Mouse (Mus musculus): ENCODE measurements around the gene Cdc6. TPM values are rescaled to one million over a fixed set of nuclear protein-coding genes. Genes with fewer than 3 reads are reported as not detected.

Gene Cdc6
- polyA plus RNA-seq, 1 experiment from 2014 or later, result 38.3 TPM

- peaks cover 94% of the 10 kb centered on the region for H3K4me1 ChIP-seq (replicated peaks; ENCODE audit: control insufficient read depth, insufficient read depth, low read length)
- H3K27me3 ChIP-seq (ENCODE audit: control insufficient read depth, insufficient read depth, low read depth, low read length), result no peaks in the 10 kb centered on the region
- H3K9me3 ChIP-seq (ENCODE audit: control insufficient read depth, low read length), result no peaks in the 10 kb centered on the region
- H3K9ac ChIP-seq (ENCODE audit: low read length), result no peak overlapping the region
- no peak overlapping the region for H3K27ac ChIP-seq (ENCODE audit: low read length)
- WGBS, result 48% methylated on average over 9 of the region's 9 CpGs
- H3K4me3 ChIP-seq (ENCODE audit: low read length), result no peak overlapping the region
- peak overlapping the region; percentile 20; the same call in 1 of the 2 replicates for H3K4me2 ChIP-seq (ENCODE audit: low read depth, low read length)
- no peak for ATAC-seq (ENCODE audit: low read depth)
- H3K36me3 ChIP-seq (ENCODE audit: control insufficient read depth, insufficient read depth, low read length), result peaks cover 26% of the 10 kb centered on the region
Observed at GRCm38 (mm10) chr11:98966499-98967141, 59.0 kb downstream of the Cdc6 start.

DNA sequence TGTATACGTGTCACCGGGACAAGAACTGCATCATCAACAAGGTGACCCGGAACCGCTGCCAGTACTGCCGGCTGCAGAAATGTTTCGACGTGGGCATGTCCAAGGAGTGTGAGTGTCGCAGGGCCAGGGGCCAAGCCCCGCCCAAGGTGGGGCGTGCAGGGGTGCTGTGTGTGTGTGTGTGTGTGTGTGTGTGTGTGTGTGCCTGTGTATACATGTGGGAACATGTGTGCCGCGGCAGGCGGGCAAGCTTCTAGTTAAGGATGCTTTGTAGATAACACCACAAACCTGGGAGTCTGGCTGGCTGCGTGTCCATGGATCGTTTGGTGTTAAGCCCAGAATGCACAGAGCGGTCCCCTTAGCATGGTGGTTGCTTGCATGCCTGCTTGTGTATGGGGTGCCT, 60.5 kb downstream of the Cdc6 start:
- Histone ChIP-seq H3K4me2 (ENCODE audit: low read depth, low read length) (no peak overlapping the region), H3K4me3 (ENCODE audit: low read length) (no peak overlapping the region), H3K36me3 (ENCODE audit: control insufficient read depth, insufficient read depth, low read length) (peaks cover 38% of the 10 kb centered on the region), H3K9ac (ENCODE audit: low read length) (no peak overlapping the region), H3K27me3 (ENCODE audit: control insufficient read depth, insufficient read depth, low read depth, low read length) (no peaks in the 10 kb centered on the region), H3K9me3 (ENCODE audit: control insufficient read depth, low read length) (no peaks in the 10 kb centered on the region), H3K4me1 (replicated peaks; ENCODE audit: control insufficient read depth, insufficient read depth, low read length) (peaks cover 79% of the 10 kb centered on the region), H3K27ac (ENCODE audit: low read length) (no peak overlapping the region)
- 38% methylated on average over 16 of the region's 16 CpGs for WGBS
- no peak for ATAC-seq (ENCODE audit: low read depth)

- H3K4me2 ChIP-seq (ENCODE audit: low read depth, low read length), result peak overlapping the region; percentile 6; the same call in 1 of the 2 replicates
- no peak for ATAC-seq (ENCODE audit: low read depth)
- H3K9ac ChIP-seq (ENCODE audit: low read length), result no peak overlapping the region
- H3K27me3 ChIP-seq (ENCODE audit: control insufficient read depth, insufficient read depth, low read depth, low read length), result no peaks in the 10 kb centered on the region
- H3K9me3 ChIP-seq (ENCODE audit: control insufficient read depth, low read length), result no peaks in the 10 kb centered on the region
- peaks cover 46% of the 10 kb centered on the region for H3K36me3 ChIP-seq (ENCODE audit: control insufficient read depth, insufficient read depth, low read length)
- peaks cover 74% of the 10 kb centered on the region for H3K4me1 ChIP-seq (replicated peaks; ENCODE audit: control insufficient read depth, insufficient read depth, low read length)
- no peak overlapping the region for H3K4me3 ChIP-seq (ENCODE audit: low read length)
- H3K27ac ChIP-seq (ENCODE audit: low read length), result peak overlapping the region; percentile 75
- 14% methylated on average over 20 of the region's 20 CpGs for WGBS
Observed at GRCm38 (mm10) chr11:98968716-98969495, 61.3 kb downstream of the Cdc6 start.

- Histone ChIP-seq H3K9ac (ENCODE audit: low read length) (0 out of 2 replicates have a peak overlapping the region, but pooled peaks have one; percentile 1), H3K27me3 (ENCODE audit: control insufficient read depth, insufficient read depth, low read depth, low read length) (no peaks in the 10 kb centered on the region), H3K4me1 (replicated peaks; ENCODE audit: control insufficient read depth, insufficient read depth, low read length) (peaks cover 68% of the 10 kb centered on the region), H3K9me3 (ENCODE audit: control insufficient read depth, low read length) (no peaks in the 10 kb centered on the region), H3K27ac (ENCODE audit: low read length) (no peak overlapping the region; the same call in 1 of the 2 replicates), H3K4me2 (ENCODE audit: low read depth, low read length) (0 out of 2 replicates have a peak overlapping the region, but pooled peaks have one; percentile 6), H3K36me3 (ENCODE audit: control insufficient read depth, insufficient read depth, low read length) (peaks cover 48% of the 10 kb centered on the region), H3K4me3 (ENCODE audit: low read length) (no peak overlapping the region)
- 36% methylated on average over 17 of the region's 17 CpGs for WGBS
- no peak for ATAC-seq (ENCODE audit: low read depth)
Observed at GRCm38 (mm10) chr11:98969496-98969927, 61.9 kb downstream of the Cdc6 start.

DNA sequence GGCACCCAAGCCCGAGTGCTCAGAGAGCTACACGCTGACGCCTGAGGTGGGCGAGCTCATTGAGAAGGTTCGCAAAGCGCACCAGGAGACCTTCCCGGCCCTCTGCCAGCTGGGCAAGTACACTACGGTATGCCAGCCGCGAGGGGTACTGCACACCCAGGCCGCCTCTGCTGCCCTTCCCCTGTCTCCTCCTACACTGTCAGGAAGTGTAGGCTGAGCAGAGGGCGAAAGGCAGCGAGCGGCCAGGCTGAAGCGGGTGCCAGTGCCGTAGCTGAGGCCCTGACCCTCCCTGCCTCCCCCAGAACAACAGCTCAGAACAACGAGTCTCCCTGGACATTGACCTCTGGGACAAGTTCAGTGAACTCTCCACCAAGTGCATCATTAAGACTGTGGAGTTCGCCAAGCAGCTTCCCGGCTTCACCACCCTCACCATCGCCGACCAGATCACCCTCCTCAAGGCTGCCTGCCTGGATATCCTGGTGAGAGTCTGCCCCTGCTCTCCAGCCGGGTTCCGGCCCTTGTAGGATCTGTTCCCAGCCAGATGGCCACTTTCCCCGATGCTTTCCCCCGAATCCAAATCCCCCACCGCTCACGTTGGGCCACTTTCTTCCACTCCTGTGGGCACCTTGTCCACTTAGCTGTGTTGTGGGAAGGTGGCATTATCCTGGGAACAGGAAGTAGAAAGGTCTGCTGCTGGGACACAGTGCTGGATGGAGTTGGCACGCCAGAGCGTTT, 62.8 kb downstream of the Cdc6 start:
- Histone ChIP-seq H3K4me1 (replicated peaks; ENCODE audit: control insufficient read depth, insufficient read depth, low read length) (peaks cover 60% of the 10 kb centered on the region), H3K9me3 (ENCODE audit: control insufficient read depth, low read length) (no peaks in the 10 kb centered on the region), H3K27me3 (ENCODE audit: control insufficient read depth, insufficient read depth, low read depth, low read length) (no peaks in the 10 kb centered on the region), H3K4me3 (ENCODE audit: low read length) (no peak overlapping the region), H3K9ac (ENCODE audit: low read length) (no peak overlapping the region), H3K27ac (ENCODE audit: low read length) (no peak overlapping the region; the same call in 1 of the 2 replicates), H3K4me2 (ENCODE audit: low read depth, low read length) (no peak overlapping the region), H3K36me3 (ENCODE audit: control insufficient read depth, insufficient read depth, low read length) (peaks cover 51% of the 10 kb centered on the region)
- 62% methylated on average over 29 of the region's 29 CpGs for WGBS
- ATAC-seq (ENCODE audit: low read depth), result no peak

DNA sequence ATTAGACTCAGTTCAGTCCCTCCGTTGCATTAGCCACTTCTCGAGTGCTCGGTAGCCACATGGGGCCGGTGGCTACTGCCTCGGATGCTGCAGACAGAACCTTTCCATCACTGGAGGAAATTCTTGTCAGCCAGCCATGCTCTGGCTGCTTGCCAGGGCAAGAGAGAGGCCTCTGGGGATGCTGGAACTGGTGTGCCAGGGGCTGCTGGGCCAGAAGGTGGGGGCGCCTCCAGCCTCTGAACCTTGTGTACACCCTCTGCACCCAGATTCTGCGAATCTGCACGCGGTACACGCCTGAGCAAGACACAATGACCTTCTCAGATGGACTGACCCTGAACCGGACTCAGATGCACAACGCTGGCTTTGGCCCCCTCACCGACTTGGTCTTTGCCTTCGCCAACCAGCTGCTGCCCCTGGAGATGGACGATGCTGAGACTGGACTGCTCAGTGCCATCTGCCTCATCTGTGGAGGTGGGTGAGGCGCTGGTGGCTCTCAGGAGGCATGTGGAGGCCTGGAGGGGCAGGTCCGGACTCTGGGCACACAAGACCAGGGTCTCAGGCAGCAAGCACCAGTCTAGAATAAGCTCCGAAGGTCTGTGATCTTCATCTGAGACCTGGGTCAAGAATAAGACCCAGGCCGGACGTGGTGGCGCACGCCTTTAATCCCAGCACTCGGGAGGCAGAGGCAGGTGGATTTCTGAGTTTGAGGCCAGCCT, 63.9 kb downstream of the Cdc6 start:
- peaks cover 49% of the 10 kb centered on the region for H3K4me1 ChIP-seq (replicated peaks; ENCODE audit: control insufficient read depth, insufficient read depth, low read length)
- H3K36me3 ChIP-seq (ENCODE audit: control insufficient read depth, insufficient read depth, low read length), result peaks cover 49% of the 10 kb centered on the region
- ATAC-seq (ENCODE audit: low read depth), result no peak
- no peak overlapping the region for H3K27ac ChIP-seq (ENCODE audit: low read length)
- H3K27me3 ChIP-seq (ENCODE audit: control insufficient read depth, insufficient read depth, low read depth, low read length), result no peaks in the 10 kb centered on the region
- H3K4me3 ChIP-seq (ENCODE audit: low read length), result no peak overlapping the region
- H3K9ac ChIP-seq (ENCODE audit: low read length), result no peak overlapping the region
- no peak overlapping the region for H3K4me2 ChIP-seq (ENCODE audit: low read depth, low read length)
- 67% methylated on average over 23 of the region's 23 CpGs for WGBS
- no peaks in the 10 kb centered on the region for H3K9me3 ChIP-seq (ENCODE audit: control insufficient read depth, low read length)

DNA sequence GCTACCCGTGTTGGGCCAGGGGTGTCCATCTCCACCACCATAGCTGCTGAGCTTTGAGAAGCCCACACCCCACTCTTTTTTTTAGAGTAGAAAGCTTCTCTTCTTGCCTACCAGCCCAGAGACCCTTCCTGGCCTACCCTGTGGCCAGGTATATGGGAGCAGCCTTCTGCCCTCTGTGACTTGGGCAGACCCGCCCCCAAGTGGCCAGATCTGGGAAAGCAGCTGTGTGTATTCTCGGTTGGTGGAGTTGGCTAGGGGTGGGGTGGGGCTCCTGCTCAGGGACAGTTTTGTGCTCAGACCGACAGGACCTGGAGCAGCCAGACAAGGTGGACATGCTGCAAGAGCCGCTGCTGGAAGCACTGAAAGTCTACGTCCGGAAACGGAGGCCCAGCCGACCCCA, 64.6 kb downstream of the Cdc6 start:
- Histone ChIP-seq H3K4me3 (ENCODE audit: low read length) (no peak overlapping the region), H3K27ac (ENCODE audit: low read length) (no peak overlapping the region), H3K9me3 (ENCODE audit: control insufficient read depth, low read length) (no peaks in the 10 kb centered on the region), H3K27me3 (ENCODE audit: control insufficient read depth, insufficient read depth, low read depth, low read length) (no peaks in the 10 kb centered on the region), H3K4me1 (replicated peaks; ENCODE audit: control insufficient read depth, insufficient read depth, low read length) (peaks cover 41% of the 10 kb centered on the region), H3K9ac (ENCODE audit: low read length) (no peak overlapping the region), H3K4me2 (ENCODE audit: low read depth, low read length) (no peak overlapping the region), H3K36me3 (ENCODE audit: control insufficient read depth, insufficient read depth, low read length) (peaks cover 43% of the 10 kb centered on the region)
- WGBS, result 46% methylated on average over 9 of the region's 9 CpGs
- ATAC-seq (ENCODE audit: low read depth), result peak; percentile 26; the same call in 1 of the 2 replicates

- Histone ChIP-seq H3K36me3 (ENCODE audit: control insufficient read depth, insufficient read depth, low read length) (peaks cover 39% of the 10 kb centered on the region), H3K4me3 (ENCODE audit: low read length) (no peak overlapping the region), H3K27ac (ENCODE audit: low read length) (no peak overlapping the region), H3K27me3 (ENCODE audit: control insufficient read depth, insufficient read depth, low read depth, low read length) (no peaks in the 10 kb centered on the region), H3K4me2 (ENCODE audit: low read depth, low read length) (no peak overlapping the region), H3K4me1 (replicated peaks; ENCODE audit: control insufficient read depth, insufficient read depth, low read length) (peaks cover 35% of the 10 kb centered on the region), H3K9ac (ENCODE audit: low read length) (no peak overlapping the region), H3K9me3 (ENCODE audit: control insufficient read depth, low read length) (no peaks in the 10 kb centered on the region)
- no peak for ATAC-seq (ENCODE audit: low read depth)
- WGBS, result 86% methylated on average over 9 of the region's 9 CpGs
Observed at GRCm38 (mm10) chr11:98972801-98973360, 65.3 kb downstream of the Cdc6 start.

All from lung, embryonic 16.5 days (tissue).